Mouse (Mus musculus): ENCODE results near the gene Rasl12.

Rasl12 gene

GRCm38 (mm10) chr9:65393606-65394005, 4.7 kb upstream of the Rasl12 start:
- DNase-seq: peak; percentile 98

GRCm38 (mm10) chr9:65394360-65394759, 3.9 kb upstream of the Rasl12 start:
- peak; percentile 98 for DNase-seq

- DNase-seq: no peak
These were observed 1.6 kb downstream of the Rasl12 start for GRCm38 (mm10) chr9:65399934-65400333.

- peak; percentile 99 for DNase-seq
These were observed 6.3 kb downstream of the Rasl12 start for GRCm38 (mm10) chr9:65404331-65405183.

GRCm38 (mm10) chr9:65405184-65405449, 6.8 kb downstream of the Rasl12 start:
- DNase-seq: peak; percentile 90

GRCm38 (mm10) chr9:65407327-65407726, 9.0 kb downstream of the Rasl12 start:
- DNase-seq: peak; percentile 82

- DNase-seq: peak; percentile 81
These were observed 9.6 kb downstream of the Rasl12 start for GRCm38 (mm10) chr9:65407861-65408260.

GRCm38 (mm10) chr9:65408871-65409295, 10.6 kb downstream of the Rasl12 start:
- DNase-seq: peak; percentile 96

- DNase-seq: no peak
These were observed 12.1 kb downstream of the Rasl12 start for GRCm38 (mm10) chr9:65410378-65410777.

GRCm38 (mm10) chr9:65411326-65411725, 13.0 kb downstream of the Rasl12 start:
- peak; percentile 66 for DNase-seq

GRCm38 (mm10) chr9:65417738-65418137, 19.4 kb downstream of the Rasl12 start:
- no peak for DNase-seq

GRCm38 (mm10) chr9:65419633-65420032, 21.3 kb downstream of the Rasl12 start:
- no peak for DNase-seq

GRCm38 (mm10) chr9:65422760-65423501, 24.6 kb downstream of the Rasl12 start, which contains the start of gene Slc51b:
Gene Slc51b, minus strand, starts transcription at chr9:65422955.
- no peak for DNase-seq

- no peak for DNase-seq
These were observed 26.1 kb downstream of the Rasl12 start for GRCm38 (mm10) chr9:65424393-65424792.

- DNase-seq: no peak
These were observed 29.2 kb downstream of the Rasl12 start for GRCm38 (mm10) chr9:65427511-65427910.

GRCm38 (mm10) chr9:65428003-65428402, 29.7 kb downstream of the Rasl12 start:
- DNase-seq: no peak

GRCm38 (mm10) chr9:65430401-65430800, 32.1 kb downstream of the Rasl12 start:
- DNase-seq: no peak

- DNase-seq: peak; percentile 91
These were observed 32.6 kb downstream of the Rasl12 start for GRCm38 (mm10) chr9:65430921-65431320.

GRCm38 (mm10) chr9:65432236-65432635, 33.9 kb downstream of the Rasl12 start:
- peak; percentile 96 for DNase-seq

GRCm38 (mm10) chr9:65434140-65434539, 35.8 kb downstream of the Rasl12 start:
- DNase-seq: no peak

GRCm38 (mm10) chr9:65435211-65435610, 36.9 kb downstream of the Rasl12 start:
- DNase-seq: peak; percentile 89

- DNase-seq: peak; percentile 99
These were observed 37.5 kb downstream of the Rasl12 start, which contains the start of gene Mtfmt for GRCm38 (mm10) chr9:65435671-65436301. Gene Mtfmt, plus strand, starts transcription at chr9:65435782.

GRCm38 (mm10) chr9:65444692-65445091, 46.4 kb downstream of the Rasl12 start:
- DNase-seq: no peak

GRCm38 (mm10) chr9:65447951-65448350, 49.6 kb downstream of the Rasl12 start:
- DNase-seq: no peak

Measured in heart, adult 11 months (tissue).